Mouse (Mus musculus): Measurements from ENCODE around the gene Adar. TPM values are rescaled to one million over a fixed set of nuclear protein-coding genes. Genes with fewer than 3 reads are reported as not detected.

Gene Adar
- polyA plus RNA-seq, 1 experiment from 2014 or later: 22.1 TPM

DNA sequence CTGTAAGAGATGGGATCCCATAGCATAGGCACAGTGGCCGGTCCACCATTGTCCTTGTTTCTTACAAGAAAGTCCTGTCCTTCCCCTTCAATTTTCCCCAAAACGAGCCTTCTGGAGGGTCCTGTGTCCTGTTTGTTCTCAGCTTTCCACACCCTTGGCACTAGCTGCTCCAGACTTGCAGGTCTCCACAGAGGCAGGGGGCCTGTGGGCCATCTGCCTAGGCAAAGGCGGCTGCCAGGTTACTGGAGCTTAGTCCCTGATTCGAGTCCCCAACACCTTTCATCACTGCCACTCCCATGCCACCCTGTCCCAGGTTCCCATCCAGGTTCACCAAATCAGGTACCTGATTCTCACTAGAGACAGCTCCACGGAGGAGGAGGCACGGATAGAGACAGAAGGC, 40.5 kb downstream of the Adar start:
- Histone ChIP-seq H3K4me2 (no peak overlapping the region), H3K9me3 (no peaks in the 10 kb centered on the region), H3K36me3 (replicated peaks) (peaks cover 25% of the 10 kb centered on the region), H3K4me1 (peaks cover 23% of the 10 kb centered on the region), H3K27me3 (no peaks in the 10 kb centered on the region), H3K9ac (no peak overlapping the region), H3K27ac (no peak overlapping the region), H3K4me3 (replicated peaks) (no peak overlapping the region)
- ATAC-seq (ENCODE audit: low FRiP score): no peak
- 70% methylated on average over 6 of the region's 6 CpGs for WGBS

DNA sequence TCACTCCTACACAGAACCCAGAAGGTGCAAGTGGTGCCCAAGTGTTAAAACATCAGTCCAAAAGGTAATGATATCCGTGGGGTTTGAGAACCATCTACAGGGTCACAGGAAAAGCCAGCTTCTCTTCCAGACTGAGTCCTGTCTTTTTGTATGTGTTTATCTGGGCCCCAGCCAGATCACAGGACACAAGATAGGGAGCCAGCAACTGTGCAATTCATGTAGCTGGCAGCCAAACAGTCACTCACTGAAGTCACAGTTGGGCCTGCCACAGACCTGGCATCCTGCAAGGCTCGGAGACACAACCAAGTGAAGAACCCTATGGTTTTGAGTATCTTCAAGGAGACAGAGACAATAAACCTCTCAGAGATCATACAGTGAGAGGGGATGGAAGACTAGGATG, 43.0 kb downstream of the Adar start:
- H3K36me3 ChIP-seq (replicated peaks): peaks cover 4% of the 10 kb centered on the region; the same call in 1 of the 2 replicates
- H3K9ac ChIP-seq: no peak overlapping the region
- no peak overlapping the region for H3K27ac ChIP-seq
- H3K27me3 ChIP-seq: 0 out of 2 replicates have a peak, but pooled peaks cover under 1% of the 10 kb centered on the region
- no peak overlapping the region for H3K4me2 ChIP-seq
- no peaks in the 10 kb centered on the region for H3K9me3 ChIP-seq
- WGBS: 91% methylated on average over 2 of the region's 2 CpGs
- H3K4me3 ChIP-seq (replicated peaks): no peak overlapping the region
- ATAC-seq (ENCODE audit: low FRiP score): no peak
- H3K4me1 ChIP-seq: peaks cover 31% of the 10 kb centered on the region

DNA sequence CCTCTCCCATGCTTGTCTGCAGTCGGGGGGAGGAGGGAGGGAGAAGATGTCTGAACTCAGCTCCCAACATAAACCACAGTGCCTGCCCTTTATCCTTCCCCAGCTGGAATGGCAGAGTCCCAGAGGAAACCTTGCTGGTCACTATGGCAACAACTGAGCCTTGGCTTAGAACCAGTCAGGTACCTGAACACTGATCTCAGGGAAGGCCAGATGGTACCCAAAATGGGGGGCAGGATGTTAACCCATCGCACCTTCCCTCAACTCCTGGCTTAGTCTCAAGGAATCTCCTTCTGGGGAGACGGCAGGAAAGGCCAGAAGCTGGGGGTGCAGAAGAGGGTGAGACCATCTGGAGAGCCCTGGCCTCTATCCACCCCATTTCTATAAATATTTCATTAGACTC, 45.0 kb downstream of the Adar start:
- Histone ChIP-seq H3K4me2 (peak overlapping the region; percentile 28), H3K4me1 (peaks cover 47% of the 10 kb centered on the region), H3K27me3 (0 out of 2 replicates have a peak, but pooled peaks cover 7% of the 10 kb centered on the region), H3K9me3 (no peaks in the 10 kb centered on the region), H3K27ac (0 out of 2 replicates have a peak overlapping the region, but pooled peaks have one; percentile 21), H3K4me3 (replicated peaks) (peak overlapping the region; percentile 10), H3K36me3 (replicated peaks) (peaks cover 4% of the 10 kb centered on the region; the same call in 1 of the 2 replicates), H3K9ac (0 out of 2 replicates have a peak overlapping the region, but pooled peaks have one; percentile 27)
- WGBS: 74% methylated on average over 3 of the region's 3 CpGs
- 0 out of 2 replicates have a peak, but pooled peaks have one; percentile 14 for ATAC-seq (ENCODE audit: low FRiP score)

DNA sequence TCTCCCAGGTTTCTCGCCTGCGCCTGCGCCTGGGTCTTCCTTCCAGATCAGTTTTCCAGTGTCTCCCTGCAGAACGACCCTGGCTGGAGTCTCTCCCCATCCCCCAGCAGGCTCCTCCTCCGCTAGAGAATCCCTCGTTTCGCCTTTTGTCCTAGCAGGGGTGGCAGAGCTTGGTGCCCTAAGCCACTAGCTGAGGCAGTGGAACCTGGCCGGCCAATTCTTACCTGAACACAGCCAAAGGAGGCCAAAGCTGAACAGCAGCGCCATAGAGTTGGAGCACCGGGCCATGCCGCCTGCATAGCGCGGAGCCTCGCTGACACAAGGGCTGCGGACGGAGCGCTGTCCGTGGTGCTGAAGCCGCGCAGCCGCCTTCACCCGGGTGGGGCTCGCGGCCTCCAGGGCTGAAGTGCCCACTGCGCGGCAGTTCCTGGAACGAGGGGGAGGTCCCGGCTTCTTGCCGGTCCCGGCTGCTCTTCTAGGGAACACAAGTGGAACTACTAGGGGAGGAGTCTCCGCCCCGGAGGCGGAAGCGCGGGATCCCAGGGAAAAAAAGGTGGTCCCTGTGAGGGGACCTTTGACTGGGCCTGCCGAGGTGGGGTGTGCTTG, 49.4 kb downstream of the Adar start, which contains the start of gene Chrnb2:
Gene Chrnb2 (minus strand): TSS at position 514 of the 606 bp plus-strand sequence.
- under 1% methylated on average over 36 of the region's 36 CpGs for WGBS
- Histone ChIP-seq H3K4me3 (replicated peaks) (peak within 1 kb of the TSS; percentile 52), H3K36me3 (replicated peaks) (no peaks in the 10 kb centered on the region; the same call in 1 of the 2 replicates), H3K27ac (peak within 1 kb of the TSS; percentile 80), H3K4me1 (peaks cover 39% of the 10 kb centered on the region), H3K9me3 (no peaks in the 10 kb centered on the region), H3K4me2 (peak within 1 kb of the TSS; percentile 57), H3K9ac (peak within 1 kb of the TSS; percentile 71), H3K27me3 (peaks cover 16% of the 10 kb centered on the region)
- peak; percentile 77 for ATAC-seq (ENCODE audit: low FRiP score)

DNA sequence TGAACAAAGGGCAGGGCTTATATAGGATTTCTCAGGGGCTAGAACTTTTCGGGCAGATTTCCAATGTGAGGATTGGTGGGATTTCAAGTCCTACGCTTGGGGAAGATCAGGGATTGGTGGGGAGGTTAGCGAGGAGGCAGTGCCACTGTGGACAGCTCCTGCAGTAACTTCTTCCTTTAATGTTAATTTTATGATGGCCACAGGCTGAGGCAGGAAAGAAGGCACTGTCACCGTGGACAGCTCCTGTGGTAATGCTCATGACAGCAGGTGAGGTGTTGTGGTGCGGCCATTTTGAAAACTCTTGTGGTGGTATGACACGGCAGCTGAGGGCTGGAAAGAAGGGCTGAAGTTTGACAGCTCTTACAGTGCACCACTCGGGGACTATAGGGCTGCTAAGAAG, 54.8 kb downstream of the Adar start:
- no peak overlapping the region for H3K4me3 ChIP-seq (replicated peaks)
- 81% methylated on average over 7 of the region's 7 CpGs for WGBS
- H3K4me2 ChIP-seq: no peak overlapping the region
- ATAC-seq (ENCODE audit: low FRiP score): no peak
- H3K9ac ChIP-seq: no peak overlapping the region
- H3K4me1 ChIP-seq: peaks cover 30% of the 10 kb centered on the region
- peaks cover 9% of the 10 kb centered on the region for H3K27me3 ChIP-seq
- H3K36me3 ChIP-seq (replicated peaks): no peaks in the 10 kb centered on the region; the same call in 1 of the 2 replicates
- no peaks in the 10 kb centered on the region for H3K9me3 ChIP-seq
- no peak overlapping the region for H3K27ac ChIP-seq

DNA sequence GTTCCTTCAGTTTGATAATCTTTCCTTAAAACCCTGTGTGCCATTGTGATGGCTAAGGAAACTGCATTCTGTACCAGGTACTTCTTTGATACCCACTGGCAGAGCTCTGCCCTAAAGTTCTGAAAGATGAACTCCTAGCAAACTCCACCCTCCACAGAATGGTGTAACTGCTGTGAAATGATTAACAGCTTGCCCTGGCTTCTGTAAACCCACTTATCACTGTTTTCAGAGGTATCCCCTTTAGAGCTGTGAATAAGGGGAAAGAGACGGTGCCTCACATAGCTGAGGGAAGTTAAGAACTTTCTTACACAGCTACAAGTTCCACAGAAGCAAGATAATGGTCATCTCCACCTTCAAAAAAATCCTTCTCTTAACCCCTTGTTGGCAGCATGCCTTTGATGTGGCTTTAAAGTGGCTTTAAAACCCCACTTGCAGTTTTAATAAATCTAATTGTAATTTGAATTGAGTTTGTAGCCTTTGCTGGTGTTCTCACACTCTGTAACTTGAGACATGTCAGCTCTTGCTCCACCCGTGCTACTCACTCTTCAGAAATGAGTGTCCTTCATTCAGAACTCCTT, 55.7 kb downstream of the Adar start:
- no peak for ATAC-seq (ENCODE audit: low FRiP score)

DNA sequence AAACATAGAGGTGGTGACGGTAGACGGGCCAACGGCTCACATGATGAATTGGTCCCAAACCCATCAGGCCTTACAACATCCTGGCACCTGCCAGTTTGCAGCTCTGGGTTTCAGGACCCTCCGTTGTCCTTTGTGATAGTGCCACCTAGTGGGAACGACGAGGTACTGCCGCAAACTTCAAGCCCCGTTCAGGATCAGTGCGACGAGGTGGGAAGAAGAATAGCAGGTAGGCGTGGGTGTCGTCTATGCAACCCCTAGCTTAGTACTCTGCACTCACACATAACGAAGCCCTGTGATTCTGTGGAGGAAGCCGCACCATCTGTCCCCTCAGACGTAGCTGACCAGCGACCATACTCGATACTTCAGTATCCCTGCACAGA, 57.8 kb downstream of the Adar start:
- Histone ChIP-seq H3K36me3 (replicated peaks) (peaks cover 23% of the 10 kb centered on the region), H3K4me2 (peak overlapping the region; percentile 90), H3K9me3 (no peaks in the 10 kb centered on the region), H3K4me1 (peaks cover 41% of the 10 kb centered on the region), H3K9ac (peak overlapping the region; percentile 99), H3K27me3 (no peaks in the 10 kb centered on the region), H3K27ac (peak overlapping the region; percentile 98), H3K4me3 (replicated peaks) (peak overlapping the region; percentile 99)
- 3% methylated on average over 17 of the region's 17 CpGs for WGBS
- peak; percentile 71 for ATAC-seq (ENCODE audit: low FRiP score)

More for the DNA sequence above, 55.7 kb downstream of the Adar start:
- no peak overlapping the region for H3K27ac ChIP-seq
- H3K4me3 ChIP-seq (replicated peaks): no peak overlapping the region
- peaks cover 2% of the 10 kb centered on the region for H3K36me3 ChIP-seq (replicated peaks)
- peaks cover 35% of the 10 kb centered on the region for H3K4me1 ChIP-seq
- no peak overlapping the region; the same call in 1 of the 2 replicates for H3K9ac ChIP-seq
- peaks cover 4% of the 10 kb centered on the region for H3K27me3 ChIP-seq
- no peak overlapping the region for H3K4me2 ChIP-seq
- 61% methylated on average over 2 of the region's 2 CpGs for WGBS
- H3K9me3 ChIP-seq: no peaks in the 10 kb centered on the region

DNA sequence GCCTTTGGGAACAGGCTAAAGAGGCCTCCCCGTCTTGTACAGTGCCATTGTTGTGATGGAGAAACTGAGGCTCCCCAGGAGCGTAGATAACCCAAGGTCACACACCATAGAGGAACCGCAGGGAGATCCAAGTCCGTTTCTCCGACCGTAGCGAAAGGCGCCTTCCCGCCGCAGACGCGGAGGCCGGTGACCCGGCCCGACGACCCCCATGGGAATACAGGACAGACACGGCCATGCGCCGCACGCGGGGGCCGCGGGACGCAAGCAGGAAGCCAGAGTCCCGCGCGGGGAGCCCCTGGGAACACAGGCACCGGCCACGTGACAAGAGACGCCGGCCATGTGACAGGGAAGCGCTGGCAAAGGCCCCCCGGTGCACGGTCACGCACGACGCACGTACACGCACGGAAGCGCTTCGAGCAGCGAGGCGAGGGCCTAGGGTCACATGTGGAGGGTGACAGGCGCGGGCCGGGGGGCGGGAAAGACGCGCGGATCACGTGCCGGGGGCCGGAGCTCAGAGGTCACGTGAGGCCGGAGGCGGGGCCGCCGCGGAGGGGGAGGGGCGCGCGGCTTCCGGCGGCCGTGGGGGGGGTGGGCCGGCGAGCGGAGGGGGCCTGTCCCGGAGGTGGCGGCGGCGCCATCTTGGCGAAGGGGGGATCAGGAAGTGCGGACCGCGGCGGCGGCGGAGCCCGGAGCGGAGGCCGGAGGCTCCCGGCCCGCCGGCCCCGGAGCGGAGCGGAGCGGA, 58.3 kb downstream of the Adar start, which contains the start of gene Ube2q1:
Gene Ube2q1 (plus strand): TSS at position 649 of the 742 bp plus-strand sequence.
- Histone ChIP-seq H3K4me2 (peak within 1 kb of the TSS; percentile 90), H3K9ac (peak within 1 kb of the TSS; percentile 99), H3K27ac (peak within 1 kb of the TSS; percentile 98), H3K36me3 (replicated peaks) (peaks cover 27% of the 10 kb centered on the region), H3K4me3 (replicated peaks) (peak within 1 kb of the TSS; percentile 99), H3K4me1 (peaks cover 41% of the 10 kb centered on the region), H3K27me3 (no peaks in the 10 kb centered on the region), H3K9me3 (no peaks in the 10 kb centered on the region)
- WGBS: under 1% methylated on average over 56 of the region's 90 CpGs
- peak; percentile 96 for ATAC-seq (ENCODE audit: low FRiP score)

DNA sequence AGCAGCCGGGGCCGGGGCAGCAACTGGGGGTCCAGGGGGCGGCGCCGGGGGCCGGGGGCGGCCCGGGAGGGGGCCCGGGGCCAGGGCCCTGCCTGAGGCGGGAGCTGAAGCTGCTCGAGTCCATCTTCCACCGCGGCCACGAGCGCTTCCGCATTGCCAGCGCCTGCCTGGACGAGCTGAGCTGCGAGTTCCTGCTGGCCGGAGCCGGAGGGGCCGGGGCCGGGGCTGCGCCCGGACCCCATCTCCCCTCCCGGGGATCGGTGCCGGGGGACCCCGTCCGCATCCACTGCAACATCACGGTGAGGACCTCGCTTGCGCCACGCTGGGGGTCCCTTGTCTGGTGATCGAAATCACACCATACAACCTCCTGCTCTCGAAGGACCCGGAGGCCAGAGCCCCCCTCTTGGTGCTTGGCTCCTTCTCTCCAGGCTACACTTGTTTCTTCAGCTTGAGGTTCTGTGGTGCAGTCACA, 59.0 kb downstream of the Adar start:
- Histone ChIP-seq H3K9ac (peak overlapping the region; percentile 99), H3K4me3 (replicated peaks) (peak overlapping the region; percentile 99), H3K27ac (peak overlapping the region; percentile 98), H3K27me3 (no peaks in the 10 kb centered on the region), H3K4me2 (peak overlapping the region; percentile 90), H3K4me1 (peaks cover 41% of the 10 kb centered on the region), H3K9me3 (no peaks in the 10 kb centered on the region), H3K36me3 (replicated peaks) (peaks cover 34% of the 10 kb centered on the region)
- peak; percentile 40; the same call in 1 of the 2 replicates for ATAC-seq (ENCODE audit: low FRiP score)
- WGBS: 0% methylated on average over 27 of the region's 37 CpGs

DNA sequence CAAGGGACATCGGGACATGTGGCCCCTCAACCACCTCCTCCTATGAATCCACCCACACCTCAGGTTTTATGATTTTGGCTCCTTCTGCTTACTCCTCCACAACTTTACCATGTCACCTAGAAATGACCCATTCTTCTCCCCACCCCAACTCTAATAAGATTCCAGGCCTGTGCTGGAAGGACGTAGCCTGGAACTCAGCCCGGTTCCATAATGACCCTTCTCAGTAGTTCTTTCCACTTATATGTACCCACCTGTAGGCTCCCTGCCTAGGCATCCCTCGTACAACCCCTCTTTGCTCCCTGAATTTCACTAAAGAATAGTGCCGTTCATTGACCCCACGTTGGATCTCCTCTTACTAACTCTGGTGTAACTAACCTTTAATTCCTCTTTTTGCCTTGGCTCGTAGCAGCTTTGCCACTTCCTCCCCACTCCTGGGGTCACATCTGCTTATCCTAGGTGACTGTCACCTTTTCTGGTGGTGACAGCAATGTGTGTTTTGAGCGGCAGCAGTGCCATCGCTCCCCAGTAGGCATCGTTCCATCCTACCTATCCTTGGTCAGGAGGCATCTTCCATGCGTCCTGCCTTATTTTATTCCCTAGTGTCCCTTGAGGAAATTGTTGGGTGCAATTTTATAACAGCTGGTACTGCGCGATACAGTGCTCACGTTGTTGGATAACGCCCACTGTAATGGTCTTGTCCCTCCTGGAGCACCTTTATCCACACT, 59.6 kb downstream of the Adar start:
- H3K27ac ChIP-seq: peak overlapping the region; percentile 98; the same call in 1 of the 2 replicates
- H3K9ac ChIP-seq: peak overlapping the region; percentile 99
- no peak for ATAC-seq (ENCODE audit: low FRiP score)
- peak overlapping the region; percentile 90 for H3K4me2 ChIP-seq
- H3K4me3 ChIP-seq (replicated peaks): peak overlapping the region; percentile 99
- peaks cover 41% of the 10 kb centered on the region for H3K4me1 ChIP-seq
- WGBS: 57% methylated on average over 15 of the region's 15 CpGs
- no peaks in the 10 kb centered on the region for H3K27me3 ChIP-seq
- peaks cover 40% of the 10 kb centered on the region for H3K36me3 ChIP-seq (replicated peaks)
- H3K9me3 ChIP-seq: no peaks in the 10 kb centered on the region

DNA sequence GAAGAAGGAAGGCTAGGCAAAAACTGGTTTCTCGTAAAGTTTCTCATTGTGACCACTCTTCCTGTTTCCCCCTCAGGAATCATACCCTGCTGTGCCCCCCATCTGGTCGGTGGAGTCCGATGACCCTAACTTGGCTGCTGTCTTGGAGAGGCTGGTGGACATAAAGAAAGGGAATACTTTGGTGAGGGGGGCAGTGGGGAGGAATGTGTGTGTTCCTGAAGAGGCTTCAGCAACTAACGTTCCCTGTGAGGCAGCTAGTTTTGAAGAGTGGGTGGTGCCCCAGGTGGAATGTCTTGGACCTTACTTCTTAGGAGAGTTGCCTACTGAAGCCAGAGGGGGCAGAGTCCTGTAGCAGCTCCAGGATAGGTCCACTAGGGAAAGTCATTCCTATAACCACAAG, 61.2 kb downstream of the Adar start:
- Histone ChIP-seq H3K4me1 (peaks cover 35% of the 10 kb centered on the region), H3K9me3 (no peaks in the 10 kb centered on the region), H3K27me3 (no peaks in the 10 kb centered on the region), H3K36me3 (replicated peaks) (peaks cover 56% of the 10 kb centered on the region), H3K4me3 (replicated peaks) (no peak overlapping the region), H3K9ac (no peak overlapping the region), H3K4me2 (peak overlapping the region; percentile 90; the same call in 1 of the 2 replicates), H3K27ac (no peak overlapping the region)
- WGBS: 77% methylated on average over 4 of the region's 4 CpGs
- no peak for ATAC-seq (ENCODE audit: low FRiP score)
